Mouse (Mus musculus): Measurements from ENCODE around the gene Prkra. TPM values are rescaled to one million over a fixed set of nuclear protein-coding genes. Genes with fewer than 3 reads are reported as not detected.

The Prkra gene
- polyA plus RNA-seq, 1 experiment from 2014 or later = 67.5 TPM

GRCm38 (mm10) chr2:76676401-76677226, 28.8 kb upstream of the Prkra start:
- Histone ChIP-seq H3K4me3 (ENCODE audit: low read length) (peak overlapping the region; percentile 76), H3K27ac (ENCODE audit: low read length) (no peak overlapping the region), H3K4me2 (ENCODE audit: low read depth, low read length) (peak overlapping the region; percentile 58), H3K36me3 (ENCODE audit: control insufficient read depth, insufficient read depth, low read length) (no peaks in the 10 kb centered on the region), H3K9ac (ENCODE audit: low read length) (peak overlapping the region; percentile 84), H3K27me3 (ENCODE audit: control insufficient read depth, insufficient read depth, low read depth, low read length) (no peaks in the 10 kb centered on the region), H3K4me1 (replicated peaks; ENCODE audit: control insufficient read depth, insufficient read depth, low read length) (peaks cover 25% of the 10 kb centered on the region), H3K9me3 (ENCODE audit: control insufficient read depth, low read length) (no peaks in the 10 kb centered on the region)
- no peak for ATAC-seq (ENCODE audit: low read depth)
- WGBS = 49% methylated on average over 13 of the region's 13 CpGs

- no peak for ATAC-seq (ENCODE audit: low read depth)
These were observed 28.1 kb upstream of the Prkra start for GRCm38 (mm10) chr2:76675949-76676348.

GRCm38 (mm10) chr2:76675451-76675850, 27.6 kb upstream of the Prkra start:
- Histone ChIP-seq H3K4me3 (ENCODE audit: low read length) (peak overlapping the region; percentile 76), H3K9ac (ENCODE audit: low read length) (peak overlapping the region; percentile 84), H3K27ac (ENCODE audit: low read length) (peak overlapping the region; percentile 60), H3K4me2 (ENCODE audit: low read depth, low read length) (peak overlapping the region; percentile 58), H3K4me1 (replicated peaks; ENCODE audit: control insufficient read depth, insufficient read depth, low read length) (peaks cover 27% of the 10 kb centered on the region), H3K27me3 (ENCODE audit: control insufficient read depth, insufficient read depth, low read depth, low read length) (no peaks in the 10 kb centered on the region), H3K9me3 (ENCODE audit: control insufficient read depth, low read length) (no peaks in the 10 kb centered on the region), H3K36me3 (ENCODE audit: control insufficient read depth, insufficient read depth, low read length) (no peaks in the 10 kb centered on the region)
- ATAC-seq (ENCODE audit: low read depth) = peak; percentile 31
- 0% methylated on average over 19 of the region's 44 CpGs for WGBS

More at GRCm38 (mm10) chr2:76675949-76676348, 28.1 kb upstream of the Prkra start:
- no peaks in the 10 kb centered on the region for H3K27me3 ChIP-seq (ENCODE audit: control insufficient read depth, insufficient read depth, low read depth, low read length)
- H3K9me3 ChIP-seq (ENCODE audit: control insufficient read depth, low read length) = no peaks in the 10 kb centered on the region
- H3K4me1 ChIP-seq (replicated peaks; ENCODE audit: control insufficient read depth, insufficient read depth, low read length) = peaks cover 27% of the 10 kb centered on the region
- peak overlapping the region; percentile 84 for H3K9ac ChIP-seq (ENCODE audit: low read length)
- 5% methylated on average over 4 of the region's 4 CpGs for WGBS
- no peaks in the 10 kb centered on the region for H3K36me3 ChIP-seq (ENCODE audit: control insufficient read depth, insufficient read depth, low read length)
- H3K27ac ChIP-seq (ENCODE audit: low read length) = no peak overlapping the region
- H3K4me3 ChIP-seq (ENCODE audit: low read length) = peak overlapping the region; percentile 76
- peak overlapping the region; percentile 58 for H3K4me2 ChIP-seq (ENCODE audit: low read depth, low read length)

GRCm38 (mm10) chr2:76674725-76675427, 27.1 kb upstream of the Prkra start, which contains the start of gene Plekha3:
Gene Plekha3, plus strand, starts transcription at chr2:76675281.
- peak; percentile 81 for ATAC-seq (ENCODE audit: low read depth)
- Histone ChIP-seq H3K9ac (ENCODE audit: low read length) (peak within 1 kb of the TSS; percentile 84), H3K27ac (ENCODE audit: low read length) (peak within 1 kb of the TSS; percentile 60), H3K4me3 (ENCODE audit: low read length) (peak within 1 kb of the TSS; percentile 76), H3K36me3 (ENCODE audit: control insufficient read depth, insufficient read depth, low read length) (no peaks in the 10 kb centered on the region), H3K27me3 (ENCODE audit: control insufficient read depth, insufficient read depth, low read depth, low read length) (no peaks in the 10 kb centered on the region), H3K4me2 (ENCODE audit: low read depth, low read length) (peak within 1 kb of the TSS; percentile 58), H3K4me1 (replicated peaks; ENCODE audit: control insufficient read depth, insufficient read depth, low read length) (peaks cover 27% of the 10 kb centered on the region), H3K9me3 (ENCODE audit: control insufficient read depth, low read length) (no peaks in the 10 kb centered on the region)
- WGBS = 4% methylated on average over 50 of the region's 52 CpGs

- H3K4me3 ChIP-seq (ENCODE audit: low read length) = peak overlapping the region; percentile 59
- no peaks in the 10 kb centered on the region for H3K27me3 ChIP-seq (ENCODE audit: control insufficient read depth, insufficient read depth, low read depth, low read length)
- peaks cover 27% of the 10 kb centered on the region for H3K4me1 ChIP-seq (replicated peaks; ENCODE audit: control insufficient read depth, insufficient read depth, low read length)
- H3K4me2 ChIP-seq (ENCODE audit: low read depth, low read length) = peak overlapping the region; percentile 72
- ATAC-seq (ENCODE audit: low read depth) = no peak
- H3K9me3 ChIP-seq (ENCODE audit: control insufficient read depth, low read length) = no peaks in the 10 kb centered on the region
- no peak overlapping the region; the same call in 1 of the 2 replicates for H3K9ac ChIP-seq (ENCODE audit: low read length)
- 38% methylated on average over 7 of the region's 7 CpGs for WGBS
- H3K36me3 ChIP-seq (ENCODE audit: control insufficient read depth, insufficient read depth, low read length) = no peaks in the 10 kb centered on the region; the same call in 1 of the 2 replicates
- peak overlapping the region; percentile 78 for H3K27ac ChIP-seq (ENCODE audit: low read length)
These were observed 25.8 kb upstream of the Prkra start for GRCm38 (mm10) chr2:76673472-76674081.

GRCm38 (mm10) chr2:76672966-76673392, 25.2 kb upstream of the Prkra start, which contains the start of gene Fkbp7:
Gene Fkbp7, minus strand, starts transcription at chr2:76673116.
- under 1% methylated on average over 17 of the region's 17 CpGs for WGBS
- H3K9me3 ChIP-seq (ENCODE audit: control insufficient read depth, low read length) = no peaks in the 10 kb centered on the region
- peak within 1 kb of the TSS; percentile 59 for H3K4me3 ChIP-seq (ENCODE audit: low read length)
- peak within 1 kb of the TSS; percentile 79 for H3K9ac ChIP-seq (ENCODE audit: low read length)
- H3K4me1 ChIP-seq (replicated peaks; ENCODE audit: control insufficient read depth, insufficient read depth, low read length) = peaks cover 27% of the 10 kb centered on the region
- peak within 1 kb of the TSS; percentile 78 for H3K27ac ChIP-seq (ENCODE audit: low read length)
- no peaks in the 10 kb centered on the region for H3K27me3 ChIP-seq (ENCODE audit: control insufficient read depth, insufficient read depth, low read depth, low read length)
- peak within 1 kb of the TSS; percentile 72 for H3K4me2 ChIP-seq (ENCODE audit: low read depth, low read length)
- ATAC-seq (ENCODE audit: low read depth) = peak; percentile 93
- no peaks in the 10 kb centered on the region; the same call in 1 of the 2 replicates for H3K36me3 ChIP-seq (ENCODE audit: control insufficient read depth, insufficient read depth, low read length)

- H3K27ac ChIP-seq (ENCODE audit: low read length) = peak overlapping the region; percentile 78
- peaks cover 25% of the 10 kb centered on the region for H3K4me1 ChIP-seq (replicated peaks; ENCODE audit: control insufficient read depth, insufficient read depth, low read length)
- H3K4me2 ChIP-seq (ENCODE audit: low read depth, low read length) = peak overlapping the region; percentile 72
- H3K36me3 ChIP-seq (ENCODE audit: control insufficient read depth, insufficient read depth, low read length) = no peaks in the 10 kb centered on the region; the same call in 1 of the 2 replicates
- ATAC-seq (ENCODE audit: low read depth) = no peak
- no peaks in the 10 kb centered on the region for H3K9me3 ChIP-seq (ENCODE audit: control insufficient read depth, low read length)
- H3K9ac ChIP-seq (ENCODE audit: low read length) = peak overlapping the region; percentile 79
- H3K27me3 ChIP-seq (ENCODE audit: control insufficient read depth, insufficient read depth, low read depth, low read length) = no peaks in the 10 kb centered on the region
- peak overlapping the region; percentile 59 for H3K4me3 ChIP-seq (ENCODE audit: low read length)
- 7% methylated on average over 9 of the region's 9 CpGs for WGBS
These were observed 24.4 kb upstream of the Prkra start for GRCm38 (mm10) chr2:76672134-76672745.

GRCm38 (mm10) chr2:76671641-76672040, 23.8 kb upstream of the Prkra start:
- H3K4me3 ChIP-seq (ENCODE audit: low read length) = peak overlapping the region; percentile 59
- peak overlapping the region; percentile 78 for H3K27ac ChIP-seq (ENCODE audit: low read length)
- H3K27me3 ChIP-seq (ENCODE audit: control insufficient read depth, insufficient read depth, low read depth, low read length) = no peaks in the 10 kb centered on the region
- H3K4me1 ChIP-seq (replicated peaks; ENCODE audit: control insufficient read depth, insufficient read depth, low read length) = peaks cover 23% of the 10 kb centered on the region
- H3K9ac ChIP-seq (ENCODE audit: low read length) = peak overlapping the region; percentile 79
- H3K4me2 ChIP-seq (ENCODE audit: low read depth, low read length) = peak overlapping the region; percentile 72
- no peaks in the 10 kb centered on the region; the same call in 1 of the 2 replicates for H3K36me3 ChIP-seq (ENCODE audit: control insufficient read depth, insufficient read depth, low read length)
- ATAC-seq (ENCODE audit: low read depth) = no peak
- 66% methylated on average over 6 of the region's 6 CpGs for WGBS
- no peaks in the 10 kb centered on the region for H3K9me3 ChIP-seq (ENCODE audit: control insufficient read depth, low read length)

Measured in lung, embryonic 16.5 days (tissue).